In the genomic region with DNA sequence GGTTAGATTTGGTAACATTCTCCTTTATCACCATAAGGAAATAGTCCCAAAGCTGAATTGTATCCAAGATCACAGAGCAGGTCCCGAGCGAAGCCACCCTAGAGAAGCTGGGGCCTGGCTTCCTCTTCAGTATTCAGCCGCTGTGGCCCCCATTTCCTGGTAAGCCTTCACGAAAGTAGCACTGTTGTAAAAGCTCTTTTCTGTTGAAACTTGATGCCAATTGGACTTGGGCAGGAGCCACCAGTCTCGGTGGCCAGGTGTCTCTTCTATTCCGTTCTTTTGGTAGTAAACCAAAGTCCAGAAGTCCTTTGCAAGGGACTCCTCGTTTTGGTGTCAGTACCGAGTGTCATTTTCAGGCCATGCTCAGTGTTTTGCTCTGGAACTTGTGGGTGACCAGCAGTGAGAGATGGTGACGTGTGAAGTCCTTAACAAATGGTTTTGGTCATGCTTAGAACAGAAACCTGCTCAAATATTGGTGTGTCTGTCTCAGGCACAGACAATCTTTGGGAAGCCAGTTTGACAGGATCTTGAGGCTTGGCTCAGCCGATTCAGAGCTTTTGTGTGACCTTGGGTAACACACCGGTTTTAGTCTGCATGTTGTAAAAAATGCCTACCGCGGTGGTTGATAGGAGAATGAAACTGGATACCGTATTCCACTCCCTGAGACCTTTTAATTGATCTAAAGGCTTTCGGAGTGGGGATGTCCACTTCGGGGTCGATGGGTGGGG, we compare ENCODE assay signal across 14 mouse cellular contexts.
DNase-seq lines count a peak whose midpoint lies in the region; ATAC-seq and TF ChIP-seq lines count a peak whose summit lies in the region.
"Had no signal": no experiment of that assay in that cellular context is flagged by ENCODE, and none has a peak within 500 bp of the region (broad histone marks: within the 10 kb centered on the region; RNA-seq: fewer than 3 reads in every experiment).

No protein-coding gene starts in this region.

- no peaks in the 10 kb centered on the region for H3K36me3 ChIP-seq in heart, postnatal 0 days (replicated peaks; ENCODE audit: control insufficient read depth, insufficient read depth, low read length)
- H3K36me3 ChIP-seq in lung, postnatal 0 days (ENCODE audit: insufficient read depth, low read length): no peaks in the 10 kb centered on the region
- H3K36me3 ChIP-seq in stomach, embryonic 16.5 days (ENCODE audit: control insufficient read depth, insufficient read depth, low read length): no peaks in the 10 kb centered on the region
- H3K36me3 ChIP-seq: heart, embryonic 10.5 days; limb, embryonic 12.5 days had no signal

- 76% methylated on average over 17 of the region's 17 CpGs for WGBS in heart, postnatal 0 days
- 55% methylated on average over 17 of the region's 17 CpGs for WGBS in lung, postnatal 0 days
- WGBS in stomach, embryonic 16.5 days: 63% methylated on average over 17 of the region's 17 CpGs

- no peak for TF ChIP-seq CTCF in heart, postnatal 0 days (IDR thresholded peaks at IDR 0.05; ENCODE audit: low read depth)
- TF ChIP-seq CTCF in lung, postnatal 0 days (IDR thresholded peaks at IDR 0.05): no peak

- ATAC-seq in heart, postnatal 0 days (ENCODE audit: insufficient read depth, low read depth): no peak
- ATAC-seq in lung, postnatal 0 days: no peak
- ATAC-seq in hematopoietic stem cell, adult 5-6 weeks (replicated peaks in 1 of 2; ENCODE audit: insufficient read depth in 1 of 2, low FRiP score in 2 of 2, low TSS enrichment in 1 of 2, low read depth in 1 of 2, poor library complexity in 2 of 2, severe bottlenecking in 2 of 2): peak; percentile 43 to 55; a peak in 3 of 4 replicates
- peak; percentile 35; the same call in 1 of the 2 replicates for ATAC-seq in stomach, embryonic 16.5 days (ENCODE audit: insufficient read depth, low FRiP score)
- ATAC-seq: forebrain, embryonic 13.5 days had no signal

- TF ChIP-seq EP300 in heart, postnatal 0 days (IDR thresholded peaks at IDR 0.05; ENCODE audit: low read depth): no peak
- no peak for TF ChIP-seq EP300 in lung, postnatal 0 days (IDR thresholded peaks at IDR 0.05)

- no peak overlapping the region for H3K9ac ChIP-seq in heart, postnatal 0 days (replicated peaks; ENCODE audit: low read depth, low read length)
- no peak overlapping the region for H3K9ac ChIP-seq in lung, postnatal 0 days (replicated peaks; ENCODE audit: low read depth)
- no peak overlapping the region for H3K9ac ChIP-seq in stomach, embryonic 16.5 days (ENCODE audit: low read length)
- H3K9ac ChIP-seq: forebrain, embryonic 13.5 days; limb, embryonic 12.5 days had no signal

- DNase-seq in heart, postnatal 0 days (ENCODE audit: low spot score): no peak
- DNase-seq in heart, adult 8-10 months (ENCODE audit: low spot score): no peak
- no peak for DNase-seq in lung, postnatal 0 days (ENCODE audit: low spot score)
- no peak for DNase-seq in lung, postnatal 36 days
- DNase-seq in right cerebral cortex, postnatal 10 days (ENCODE audit: low spot score in 2 of 2): no peak
- DNase-seq in layer of hippocampus, adult 9-10 months (ENCODE audit: low spot score): no peak
- DNase-seq: heart, postnatal 4 days; right cerebral cortex, postnatal 14 days had no signal

- no peaks in the 10 kb centered on the region for H3K27me3 ChIP-seq in heart, postnatal 0 days (ENCODE audit: control insufficient read depth, insufficient read depth, low read length)
- H3K27me3 ChIP-seq in lung, postnatal 0 days (replicated peaks; ENCODE audit: insufficient read depth, low read length): no peaks in the 10 kb centered on the region
- no peaks in the 10 kb centered on the region for H3K27me3 ChIP-seq in stomach, embryonic 16.5 days (ENCODE audit: control insufficient read depth, insufficient read depth, low read length)
- H3K27me3 ChIP-seq: forebrain, embryonic 13.5 days; limb, embryonic 12.5 days; megakaryocyte, embryonic 14.5 days had no signal

- no peak overlapping the region for H3K4me3 ChIP-seq in heart, postnatal 0 days (ENCODE audit: low read depth, low read length)
- no peak overlapping the region for H3K4me3 ChIP-seq in lung, postnatal 0 days (ENCODE audit: low read depth, low read length)
- no peak overlapping the region for H3K4me3 ChIP-seq in stomach, embryonic 16.5 days (replicated peaks; ENCODE audit: low read length)
- H3K4me3 ChIP-seq: forebrain, embryonic 13.5 days; heart, embryonic 10.5 days; limb, embryonic 12.5 days; megakaryocyte, embryonic 14.5 days had no signal

- no peak overlapping the region for H3K4me2 ChIP-seq in heart, postnatal 0 days (ENCODE audit: low read depth, low read length)
- no peak overlapping the region for H3K4me2 ChIP-seq in lung, postnatal 0 days (replicated peaks; ENCODE audit: low read depth, low read length)
- H3K4me2 ChIP-seq in stomach, embryonic 16.5 days (ENCODE audit: low read depth, low read length): no peak overlapping the region
- H3K4me2 ChIP-seq: forebrain, embryonic 13.5 days; limb, embryonic 12.5 days had no signal

- H3K27ac ChIP-seq in heart, postnatal 0 days (ENCODE audit: low read depth): 0 out of 2 replicates have a peak overlapping the region, but pooled peaks have one; percentile 38
- 0 out of 2 replicates have a peak overlapping the region, but pooled peaks have one; percentile 34 for H3K27ac ChIP-seq in lung, postnatal 0 days (ENCODE audit: low read length)
- H3K27ac ChIP-seq in stomach, embryonic 16.5 days (ENCODE audit: low read length): peak overlapping the region; percentile 79
- H3K27ac ChIP-seq: forebrain, embryonic 13.5 days; heart, embryonic 10.5 days; limb, embryonic 12.5 days had no signal

- peaks cover 30% of the 10 kb centered on the region for H3K4me1 ChIP-seq in heart, postnatal 0 days (ENCODE audit: control insufficient read depth, insufficient read depth)
- H3K4me1 ChIP-seq in lung, postnatal 0 days (ENCODE audit: insufficient read depth, low read depth, low read length): peaks cover 6% of the 10 kb centered on the region; the same call in 1 of the 2 replicates
- H3K4me1 ChIP-seq in stomach, embryonic 16.5 days (ENCODE audit: control insufficient read depth, insufficient read depth, low read length): 0 out of 2 replicates have a peak, but pooled peaks cover 3% of the 10 kb centered on the region

- H3K9me3 ChIP-seq in heart, postnatal 0 days (replicated peaks; ENCODE audit: control insufficient read depth, low read length): no peaks in the 10 kb centered on the region
- H3K9me3 ChIP-seq in lung, postnatal 0 days (ENCODE audit: low read length): no peaks in the 10 kb centered on the region
- no peaks in the 10 kb centered on the region for H3K9me3 ChIP-seq in stomach, embryonic 16.5 days (replicated peaks; ENCODE audit: control insufficient read depth, low read length)
- H3K9me3 ChIP-seq: forebrain, embryonic 13.5 days; heart, embryonic 10.5 days; limb, embryonic 12.5 days; megakaryocyte, embryonic 14.5 days had no signal

Comparison
In these comparisons a context has a peak if more than half of its experiments do, and no peak if none do; other contexts are left out.
1. ATAC-seq: peak in hematopoietic stem cell, adult 5-6 weeks (2 of 2) and stomach, embryonic 16.5 days (single experiment); none in heart, postnatal 0 days (single experiment) and lung, postnatal 0 days (single experiment).
2. Peak in every context shown above with its lines, with median percentiles within 50 percentile points of each other: H3K27ac ChIP-seq.